Mouse (Mus musculus) cerebellum, postnatal 4 days (tissue): ENCODE results near the gene Vtcn1.

ENCODE experiments used
- DNase-seq, 2 experiments: peaks; one replicate each; pipeline ENCODE4 v3.0.0; 2022; ENCODE audit warnings: low spot score in 2 of 2, mixed read lengths in 1 of 2

Gene Vtcn1

GRCm38 (mm10) chr3:100920611-100921140 lies 95.4 kb downstream of the Vtcn1 start:
- no peak for DNase-seq

- peak; percentile 94 to 98 for DNase-seq
Measured at GRCm38 (mm10) chr3:100921825-100922505, 96.7 kb downstream of the Vtcn1 start, which contains the start of gene Trim45. Gene Trim45 (plus strand): TSS chr3:100922202.

GRCm38 (mm10) chr3:100922506-100923375 lies 97.5 kb downstream of the Vtcn1 start:
- DNase-seq: no peak

- DNase-seq: no peak
Measured at GRCm38 (mm10) chr3:100924065-100924732, 98.9 kb downstream of the Vtcn1 start.

DNA sequence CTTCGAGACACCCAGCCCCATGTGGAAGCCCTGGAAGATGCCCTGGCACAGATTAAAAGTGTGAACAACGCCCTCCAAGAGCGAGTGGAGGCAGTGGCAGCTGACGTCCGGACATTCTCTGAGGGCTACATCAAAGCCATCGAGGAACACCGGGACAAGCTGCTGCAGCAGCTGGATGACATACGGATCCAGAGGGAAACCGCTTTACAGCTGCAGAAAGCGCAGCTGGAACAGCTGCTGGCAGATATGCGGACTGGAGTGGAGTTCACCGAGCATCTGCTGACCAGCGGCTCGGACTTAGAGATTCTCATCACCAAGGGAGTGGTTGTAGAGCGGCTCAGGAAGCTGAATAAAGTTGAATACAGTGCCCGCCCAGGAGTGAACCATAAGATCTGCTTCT lies 99.9 kb downstream of the Vtcn1 start:
- DNase-seq: no peak

- DNase-seq: no peak
Measured at GRCm38 (mm10) chr3:100931332-100932076, 106.2 kb downstream of the Vtcn1 start.

DNA sequence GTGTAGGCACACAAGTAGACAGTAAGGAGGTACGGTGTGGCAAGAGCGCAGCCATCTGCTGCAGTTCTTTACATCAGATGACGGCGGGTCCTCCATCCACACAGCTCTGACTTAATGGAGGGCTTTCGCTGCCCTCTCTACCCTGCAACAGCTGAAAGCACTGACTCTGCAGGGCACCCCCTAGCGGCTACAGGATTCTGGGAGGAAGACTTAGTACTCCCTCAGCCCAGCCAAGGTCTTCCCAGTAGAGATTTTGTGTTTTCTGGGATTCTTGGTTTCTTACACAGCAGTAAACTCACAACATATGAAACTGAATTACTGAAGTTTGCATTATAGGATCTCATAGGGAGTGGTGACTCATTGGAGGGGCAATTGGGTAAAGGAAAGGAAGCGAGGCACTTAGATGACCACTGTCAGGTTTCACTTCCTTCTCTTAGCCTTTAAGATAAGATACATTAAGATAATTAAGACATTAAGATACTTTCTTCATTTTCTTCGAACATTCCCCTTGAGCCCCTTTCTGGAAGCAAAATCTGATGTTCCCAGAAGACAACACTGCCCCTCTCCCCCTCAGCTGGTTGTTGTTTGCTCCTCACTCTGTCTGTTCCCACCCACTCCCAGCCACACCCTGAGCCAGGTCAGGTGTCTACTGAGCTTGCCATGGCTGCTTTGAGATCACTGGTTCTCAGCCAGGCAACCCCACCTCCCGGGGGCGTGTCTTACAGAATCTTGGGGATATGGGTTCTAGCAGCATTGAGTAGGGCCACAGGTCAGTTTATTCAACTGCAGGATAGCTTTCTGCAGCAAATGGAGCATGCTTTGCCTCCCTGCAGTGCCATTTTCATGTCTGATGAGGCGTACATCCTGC lies 107.1 kb downstream of the Vtcn1 start:
- no peak for DNase-seq

DNA sequence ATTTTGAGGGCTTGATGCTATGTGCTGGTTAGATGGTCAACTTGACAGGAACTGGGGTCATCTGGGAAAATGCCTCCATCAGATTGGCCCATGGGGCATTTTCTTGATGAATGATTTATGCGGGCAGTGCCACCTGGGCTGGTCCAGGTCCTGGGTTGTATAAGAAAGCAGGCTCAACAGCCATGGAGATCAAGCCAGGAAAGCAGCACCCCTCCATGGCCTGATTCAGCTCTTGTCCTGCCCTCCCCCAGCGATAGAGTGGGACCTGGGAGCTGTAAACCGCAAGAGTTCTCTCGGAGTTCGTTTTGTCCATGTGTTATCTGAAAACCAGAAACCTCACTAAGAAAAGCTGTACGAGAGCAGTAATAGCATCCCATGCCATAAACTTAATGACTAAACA lies 110.3 kb downstream of the Vtcn1 start:
- DNase-seq: no peak

DNA sequence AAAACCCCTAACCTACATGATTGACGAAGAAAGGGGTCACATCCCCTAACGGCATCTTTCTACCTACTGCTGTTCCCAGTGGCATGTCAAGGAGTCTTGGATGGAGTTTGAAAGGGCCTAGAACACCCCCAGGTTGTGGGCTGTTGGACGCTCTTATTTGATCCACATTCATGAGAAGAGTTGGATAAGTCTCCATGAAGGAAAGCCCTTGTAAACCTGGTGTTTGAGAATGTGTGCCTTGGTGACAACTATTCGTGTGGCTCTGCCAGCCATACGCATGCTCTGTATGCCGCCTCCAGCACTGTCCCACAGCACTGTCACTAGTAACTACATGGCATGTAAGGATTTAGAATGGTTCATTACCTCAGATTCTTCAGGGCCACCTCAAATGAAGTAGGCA lies 110.9 kb downstream of the Vtcn1 start:
- DNase-seq: no peak

DNA sequence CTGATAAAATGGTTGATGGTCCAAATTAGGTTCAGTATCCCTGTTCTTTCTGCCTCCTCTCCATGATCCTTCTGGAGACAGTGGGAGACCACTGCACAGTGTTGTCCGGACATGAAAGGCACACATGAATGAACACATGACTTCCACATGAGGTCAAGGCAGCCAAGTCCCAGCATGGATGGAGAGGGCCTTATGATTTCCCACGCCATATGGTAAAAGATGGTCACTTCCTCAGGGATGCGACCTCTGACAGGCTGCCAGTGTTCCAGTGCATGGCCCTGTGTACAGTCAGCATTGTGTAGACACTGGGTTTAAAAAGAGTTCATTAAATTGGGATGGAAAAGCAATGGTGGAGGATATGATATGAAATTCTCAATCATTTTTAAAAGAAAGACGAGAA lies 113.0 kb downstream of the Vtcn1 start:
- DNase-seq: no peak

- no peak for DNase-seq
Measured at GRCm38 (mm10) chr3:100940496-100941037, 115.3 kb downstream of the Vtcn1 start.
